Mouse (Mus musculus) MEL (cell line): ENCODE results near the gene Trappc3l. TPM values are rescaled to one million over a fixed set of nuclear protein-coding genes. Genes with fewer than 3 reads are reported as not detected.

Experiments used
- DNase-seq: peaks from one replicate; pipeline ENCODE4 v3.0.0; 2011; ENCODE audit warnings: low read depth, low spot score
- H3K27ac ChIP-seq: 2 replicates; pipeline ENCODE4 v1.5.1; 2012; ENCODE audit warnings: low read depth, mild to moderate bottlenecking, control low read depth, low read length, moderate library complexity; ENCODE audit not compliant: control insufficient read depth
- H3K27me3 ChIP-seq, 2 experiments: fragments of 150-350 bp in 1 of 2; sonication (generic) in 1 of 2; 2 replicates each; pipeline ENCODE4 v1.6.1; 2012; ENCODE audit warnings: low read length in 2 of 2, mild to moderate bottlenecking in 2 of 2, improper control_type of control experiment in 1 of 2, moderate library complexity in 1 of 2; ENCODE audit not compliant: insufficient read depth in 2 of 2, control insufficient read depth in 1 of 2
- H3K36me3 ChIP-seq, 2 experiments: 2 replicates each; pipeline ENCODE4 v1.6.1; 2012 to 2014; ENCODE audit warnings: low read length in 2 of 2, improper control_type of control experiment in 1 of 2, inconsistent platforms in 1 of 2, mild to moderate bottlenecking in 1 of 2; ENCODE audit not compliant: insufficient read depth in 2 of 2, control insufficient read depth in 1 of 2
- H3K4me1 ChIP-seq, 2 experiments: fragments of 150-350 bp in 1 of 2; sonication (generic) in 1 of 2; 2 replicates each; pipeline ENCODE4 v1.6.1; 2012; ENCODE audit warnings: low read length in 2 of 2, improper control_type of control experiment in 1 of 2, mild to moderate bottlenecking in 1 of 2; ENCODE audit not compliant: insufficient read depth in 2 of 2, control insufficient read depth in 1 of 2
- H3K4me3 ChIP-seq, 2 experiments: fragments of 150-350 bp in 1 of 2; sonication (generic) in 1 of 2; 2 replicates each; pipeline ENCODE4 v1.5.1; 2012; ENCODE audit warnings: low read depth in 2 of 2, low read length in 2 of 2, mild to moderate bottlenecking in 2 of 2, moderate library complexity in 2 of 2, control low read depth in 1 of 2, improper control_type of control experiment in 1 of 2; ENCODE audit not compliant: control insufficient read depth in 1 of 2, insufficient read depth in 1 of 2
- H3K79me2 ChIP-seq: 2 replicates; pipeline ENCODE4 v1.6.1; 2012; ENCODE audit warnings: mild to moderate bottlenecking, low read length, moderate library complexity; ENCODE audit not compliant: control insufficient read depth, poor library complexity, insufficient read depth
- H3K9ac ChIP-seq: 2 replicates; pipeline ENCODE4 v1.6.1; 2012; ENCODE audit warnings: low read depth, mild to moderate bottlenecking, control low read depth, low read length, moderate library complexity; ENCODE audit not compliant: control insufficient read depth, poor library complexity, severe bottlenecking
- H3K9me3 ChIP-seq: fragments of 150-350 bp; sonication (generic); replicated peaks from 2 replicates; pipeline ENCODE4 v1.6.1; 2012; ENCODE audit warnings: mild to moderate bottlenecking, low read length, improper control_type of control experiment, moderate library complexity; ENCODE audit not compliant: insufficient read depth
- BHLHE40 ChIP-seq: IDR thresholded peaks from 2 replicates; pipeline ENCODE4 v1.6.1; 2012; ENCODE audit warnings: low read depth, mild to moderate bottlenecking, inconsistent platforms, low read length, improper control_type of control experiment, borderline replicate concordance
- CHD1 ChIP-seq: IDR thresholded peaks from 2 replicates; pipeline ENCODE4 v1.6.1; 2012; ENCODE audit warnings: low read depth, mild to moderate bottlenecking, inconsistent platforms, low read length, improper control_type of control experiment
- CHD2 ChIP-seq: IDR thresholded peaks from 2 replicates; pipeline ENCODE4 v1.6.1; 2011; ENCODE audit warnings: low read length, improper control_type of control experiment
- CTCF ChIP-seq, 3 experiments: IDR thresholded peaks in 2 of 3; conservative IDR thresholded peaks in 1 of 3; 2 replicates each; pipeline ENCODE4 v1.5.1; 2011 to 2012; ENCODE audit warnings: low read length in 3 of 3, low read depth in 2 of 3, mild to moderate bottlenecking in 2 of 3, improper control_type of control experiment in 1 of 3, inconsistent platforms in 1 of 3, mixed read lengths in 1 of 3, moderate library complexity in 1 of 3; ENCODE audit not compliant: control insufficient read depth in 1 of 3, insufficient read depth in 1 of 3, poor library complexity in 1 of 3, severe bottlenecking in 1 of 3
- E2F4 ChIP-seq: IDR thresholded peaks from 2 replicates; pipeline ENCODE4 v1.6.1; 2011; ENCODE audit warnings: low read depth, low read length, improper control_type of control experiment, borderline replicate concordance
- ETS1 ChIP-seq: IDR thresholded peaks from 2 replicates; pipeline ENCODE4 v1.6.1; 2012; ENCODE audit warnings: low read depth, mild to moderate bottlenecking, inconsistent platforms, low read length, improper control_type of control experiment, moderate library complexity
- GABPA ChIP-seq: IDR thresholded peaks from 2 replicates; pipeline ENCODE4 v1.6.1; 2012; ENCODE audit warnings: low read depth, mild to moderate bottlenecking, inconsistent platforms, low read length, improper control_type of control experiment, moderate library complexity
- GATA1 ChIP-seq: IDR thresholded peaks from 2 replicates; pipeline ENCODE4 v1.6.1; 2011; ENCODE audit warnings: low read depth, low read length, improper control_type of control experiment
- JUND ChIP-seq: IDR thresholded peaks from 2 replicates; pipeline ENCODE4 v1.6.1; 2011; ENCODE audit warnings: low read depth, mild to moderate bottlenecking, improper control_type of control experiment, low read length
- KAT2A ChIP-seq: conservative IDR thresholded peaks from 2 replicates; pipeline ENCODE4 v1.6.1; 2012; ENCODE audit warnings: low read depth, low read length, improper control_type of control experiment, inconsistent platforms
- MAZ ChIP-seq: IDR thresholded peaks from 2 replicates; pipeline ENCODE4 v1.6.1; 2012; ENCODE audit warnings: low read depth, mild to moderate bottlenecking, inconsistent platforms, low read length, improper control_type of control experiment
- MEF2A ChIP-seq: IDR thresholded peaks from 2 replicates; pipeline ENCODE4 v1.6.1; 2014; ENCODE audit warnings: low read depth, mild to moderate bottlenecking, inconsistent platforms, low read length, improper control_type of control experiment; ENCODE audit not compliant: poor library complexity, insufficient replicate concordance, severe bottlenecking; ENCODE audit errors: extremely low read depth
- MYB ChIP-seq: IDR thresholded peaks from 2 replicates; pipeline ENCODE4 v1.6.1; 2011; ENCODE audit warnings: mild to moderate bottlenecking, low read depth, low read length, improper control_type of control experiment
- MYC ChIP-seq: IDR thresholded peaks from 2 replicates; pipeline ENCODE4 v1.6.1; 2011; ENCODE audit warnings: low read depth, mild to moderate bottlenecking, low read length, improper control_type of control experiment, moderate library complexity
- NELFE ChIP-seq: IDR thresholded peaks from 2 replicates; pipeline ENCODE4 v1.6.1; 2011; ENCODE audit warnings: low read depth, low read length, improper control_type of control experiment
- POLR2AphosphoS2 ChIP-seq: IDR thresholded peaks from 2 replicates; pipeline ENCODE4 v1.6.1; 2011; ENCODE audit warnings: low read length, improper control_type of control experiment
- RCOR1 ChIP-seq: IDR thresholded peaks from 2 replicates; pipeline ENCODE4 v1.6.1; 2012; ENCODE audit warnings: low read depth, mild to moderate bottlenecking, inconsistent platforms, low read length, improper control_type of control experiment
- SMC3 ChIP-seq: IDR thresholded peaks from 2 replicates; pipeline ENCODE4 v1.6.1; 2011; ENCODE audit warnings: low read depth, low read length, improper control_type of control experiment
- TBP ChIP-seq: IDR thresholded peaks from 2 replicates; pipeline ENCODE4 v1.8.0; 2011; ENCODE audit warnings: low read depth, low read length, improper control_type of control experiment
- USF1 ChIP-seq: IDR thresholded peaks from 2 replicates; pipeline ENCODE4 v1.6.1; 2014; ENCODE audit warnings: low read depth, mild to moderate bottlenecking, inconsistent platforms, low read length, improper control_type of control experiment, moderate library complexity
- ZC3H11A ChIP-seq: IDR thresholded peaks from 2 replicates; pipeline ENCODE4 v1.6.1; 2012; ENCODE audit warnings: low read depth, mild to moderate bottlenecking, inconsistent platforms, low read length, improper control_type of control experiment
- ZKSCAN1 ChIP-seq: IDR thresholded peaks from 2 replicates; pipeline ENCODE4 v1.6.1; 2012; ENCODE audit warnings: low read depth, mild to moderate bottlenecking, inconsistent platforms, low read length, improper control_type of control experiment, moderate library complexity
- polyA plus RNA-seq, 2 experiments: library from polyadenylated mRNA; stranded (reverse) in 1 of 2; unstranded in 1 of 2; fragments of >175 nt in 1 of 2; fragments of >200 nt in 1 of 2; gene quantifications; 2 replicates each; pipeline versions ENCODE4 v1.2.1 to v1.2.4; 2012; ENCODE audit warnings: low replicate concordance in 2 of 2, low read depth in 1 of 2; ENCODE audit not compliant: insufficient read length in 2 of 2, insufficient read depth in 1 of 2, missing spikeins in 1 of 2
- total RNA-seq: library from RNA; depleted of rRNA; stranded (reverse); fragments of 300-350 nt; gene quantifications from 2 replicates; pipeline ENCODE4 v1.2.3, GENCODE M21; 2012

The Trappc3l gene
- total and polyA plus RNA-seq, 3 experiments = not detected

DNA sequence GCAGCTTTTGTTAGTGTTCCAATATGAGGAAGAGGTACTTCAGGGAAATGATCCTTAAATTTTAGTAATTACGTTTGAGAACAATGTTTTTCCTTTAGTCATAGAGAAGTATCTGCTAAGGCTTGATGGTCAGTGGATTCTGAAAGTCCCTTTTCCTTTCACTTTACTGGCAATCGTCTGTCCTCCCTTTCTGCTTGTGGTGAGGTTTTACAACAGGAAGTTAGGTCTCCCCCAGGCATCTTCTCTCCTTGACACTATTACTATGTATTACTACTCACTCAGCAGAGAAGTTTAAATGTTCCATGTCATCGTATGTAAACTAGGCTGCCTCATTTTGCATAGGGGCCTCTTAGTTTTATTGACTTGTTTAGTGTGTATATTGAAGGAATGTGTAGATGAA is 52.1 kb downstream of the Trappc3l start:
- no peaks in the 10 kb centered on the region for H3K36me3 ChIP-seq
- H3K9ac ChIP-seq = no peak overlapping the region
- no peak for DNase-seq
- no peaks in the 10 kb centered on the region for H3K79me2 ChIP-seq
- peaks cover 0 to 1% of the 10 kb centered on the region in 2 experiments; a peak in 2 of 4 replicates for H3K27me3 ChIP-seq
- H3K9me3 ChIP-seq = no peaks in the 10 kb centered on the region
- no peak overlapping the region for H3K27ac ChIP-seq
- no peak overlapping the region for H3K4me3 ChIP-seq
- TF ChIP-seq ZC3H11A (no peak), ETS1 (no peak), CHD1 (no peak), MYC (no peak), MAZ (no peak), BHLHE40 (no peak), TBP (no peak), CHD2 (no peak), POLR2AphosphoS2 (no peak), KAT2A (no peak), SMC3 (no peak)
- H3K4me1 ChIP-seq = no peaks in the 10 kb centered on the region

DNA sequence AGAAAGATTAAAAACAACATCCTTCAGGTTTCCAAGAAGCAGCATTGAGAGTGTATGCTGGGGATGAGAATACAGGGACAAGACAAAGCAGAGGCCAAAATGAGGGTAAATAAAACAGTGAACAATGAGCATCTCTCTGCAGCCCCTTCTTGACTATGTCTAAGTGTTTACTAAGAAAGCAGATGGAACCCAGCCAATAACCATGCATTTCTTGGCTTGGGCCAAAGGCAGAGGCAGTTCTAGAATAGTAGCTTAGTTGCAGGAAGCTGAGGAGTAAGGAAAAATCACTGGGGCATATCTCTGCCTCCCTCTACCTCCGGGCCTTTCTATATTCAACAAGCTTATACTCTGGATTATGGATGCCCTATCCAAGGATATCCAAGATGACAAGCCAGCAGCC is 53.1 kb downstream of the Trappc3l start:
- Histone ChIP-seq H3K36me3 (no peaks in the 10 kb centered on the region), H3K4me3 (no peak overlapping the region), H3K4me1 (no peaks in the 10 kb centered on the region)
- DNase-seq = no peak
- no peak for TF ChIP-seq NELFE
- no peak for TF ChIP-seq CHD2
- no peak for TF ChIP-seq RCOR1
- TF ChIP-seq KAT2A = no peak
- TF ChIP-seq GABPA = no peak
- no peak for TF ChIP-seq E2F4
- TF ChIP-seq MYC = no peak
- no peak for TF ChIP-seq JUND
- no peak for TF ChIP-seq MEF2A
- no peak for TF ChIP-seq ZKSCAN1
- no peak for TF ChIP-seq CHD1
- TF ChIP-seq USF1 = no peak
- TF ChIP-seq MAZ = no peak
- TF ChIP-seq CTCF (IDR thresholded peaks at IDR 0.05 in 2 of 3, conservative IDR thresholded peaks at IDR 0.05 in 1 of 3; ENCODE audit: control insufficient read depth in 1 of 3, insufficient read depth in 1 of 3, low read depth in 2 of 3, low read length in 3 of 3, poor library complexity in 1 of 3, severe bottlenecking in 1 of 3) = no peak
- TF ChIP-seq SMC3 = no peak
- no peak for TF ChIP-seq BHLHE40
- TF ChIP-seq GATA1 = no peak
- TF ChIP-seq MYB = no peak
- TF ChIP-seq, all 39 proteins: peak for 0
- Histone ChIP-seq H3K27me3 (peaks cover 0 to 1% of the 10 kb centered on the region in 2 experiments; a peak in 2 of 4 replicates), H3K79me2 (no peaks in the 10 kb centered on the region), H3K27ac (no peak overlapping the region), H3K9ac (no peak overlapping the region), H3K9me3 (no peaks in the 10 kb centered on the region)
